Mouse (Mus musculus) kidney, adult 2 months (tissue): ENCODE results near the gene Six2. TPM values are rescaled to one million over a fixed set of nuclear protein-coding genes. Genes with fewer than 3 reads are reported as not detected.
A peak's percentile ranks its signal among the peaks of the same experiment; 100 is the strongest.

Source experiments
- DNase-seq: peaks from one replicate; pipeline ENCODE4 v3.0.0; 2021
- H3K27ac ChIP-seq: fragments of 200-500 bp; 2 replicates; pipeline ENCODE4 v1.5.1; 2012; ENCODE audit warnings: low read depth, low read length, control low read depth, inconsistent platforms; ENCODE audit not compliant: insufficient read depth
- H3K27me3 ChIP-seq: fragments of 200-500 bp; replicated peaks from 2 replicates; pipeline ENCODE4 v1.6.1; 2012; ENCODE audit warnings: mild to moderate bottlenecking, moderate library complexity, low read length, inconsistent platforms; ENCODE audit not compliant: control insufficient read depth, insufficient read depth
- H3K36me3 ChIP-seq: fragments of 200-500 bp; 2 replicates; pipeline ENCODE4 v1.6.1; 2012; ENCODE audit warnings: mild to moderate bottlenecking, moderate library complexity, low read length, inconsistent platforms; ENCODE audit not compliant: control insufficient read depth, insufficient read depth
- H3K4me1 ChIP-seq: fragments of 200-500 bp; 2 replicates; pipeline ENCODE4 v1.6.1; 2011; ENCODE audit warnings: low read length; ENCODE audit not compliant: control insufficient read depth, insufficient read depth
- H3K4me3 ChIP-seq: fragments of 200-500 bp; 2 replicates; pipeline ENCODE4 v1.5.1; 2011; ENCODE audit warnings: mild to moderate bottlenecking, low read depth, low read length, control low read depth; ENCODE audit not compliant: insufficient read depth
- CTCF ChIP-seq: fragments of 200-500 bp; conservative IDR thresholded peaks from 2 replicates; pipeline ENCODE4 v1.5.1; 2011; ENCODE audit warnings: low read depth, mild to moderate bottlenecking, control low read depth, low read length, moderate library complexity, mixed read lengths; ENCODE audit not compliant: insufficient read depth, insufficient read length
- POLR2A ChIP-seq: fragments of 200-500 bp; IDR thresholded peaks from one replicate; pipeline ENCODE4 v1.6.1; 2011; ENCODE audit warnings: low read depth, low read length, control low read depth
- WGBS: fragments of 180-500 bp; shearing (Covaris S2); methylation state at CpG from one replicate; pipeline ENCODE4 v1.1.7; 2018; 5-methylcytosine and 5-hydroxymethylcytosine counted together
- polyA plus RNA-seq: library from polyadenylated mRNA; depleted of rRNA; stranded (reverse); fragments of >200 nt; gene quantifications from 2 replicates; pipeline ENCODE4 v1.2.3, GENCODE M21; 2012

Six2 gene
- polyA plus RNA-seq, 1 experiment: 0.11 TPM

GRCm38 (mm10) chr17:85680851-85681550, 7.1 kb downstream of the Six2 start:
- Histone ChIP-seq H3K27me3 (peaks cover 1% of the 10 kb centered on the region; the same call in 1 of the 2 replicates), H3K4me3 (no peak overlapping the region), H3K36me3 (no peaks in the 10 kb centered on the region), H3K27ac (no peak overlapping the region), H3K4me1 (no peaks in the 10 kb centered on the region)
- DNase-seq: no peak
- no peak for TF ChIP-seq POLR2A
- TF ChIP-seq CTCF: no peak
- WGBS: 17% methylated on average over 19 of the region's 19 CpGs

GRCm38 (mm10) chr17:85680116-85680850, 7.8 kb downstream of the Six2 start:
- H3K27ac ChIP-seq: no peak overlapping the region
- TF ChIP-seq CTCF (no peak), POLR2A (no peak)
- no peaks in the 10 kb centered on the region for H3K4me1 ChIP-seq
- no peak overlapping the region for H3K4me3 ChIP-seq
- 10% methylated on average over 21 of the region's 21 CpGs for whole genome bisulfite sequencing
- no peaks in the 10 kb centered on the region for H3K36me3 ChIP-seq
- DNase-seq: no peak
- H3K27me3 ChIP-seq: peaks cover 1% of the 10 kb centered on the region; the same call in 1 of the 2 replicates

DNA sequence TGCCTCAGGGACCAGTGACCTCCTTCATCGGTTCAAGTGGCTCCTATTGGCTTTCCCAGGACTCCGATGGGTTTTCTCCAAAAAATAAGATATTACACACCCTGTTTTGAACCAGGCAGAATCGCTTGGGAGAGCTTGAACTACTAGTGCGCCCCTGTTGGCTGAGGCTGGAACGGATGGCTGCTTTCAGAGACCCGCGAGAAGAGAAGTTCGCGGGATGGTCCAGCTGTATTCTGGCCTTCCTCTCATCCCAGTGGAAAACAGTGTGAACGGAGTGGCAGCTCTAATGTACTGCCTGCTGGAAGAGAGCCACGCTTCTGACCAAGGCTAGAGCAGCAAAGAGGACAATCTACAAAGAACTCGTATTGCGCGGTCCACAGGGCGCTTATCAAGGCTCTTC, 8.4 kb downstream of the Six2 start:
- Histone ChIP-seq H3K27ac (no peak overlapping the region), H3K4me3 (no peak overlapping the region)

GRCm38 (mm10) chr17:85664618-85665320, 23.3 kb downstream of the Six2 start:
- Histone ChIP-seq H3K4me3 (no peak overlapping the region), H3K27ac (no peak overlapping the region), H3K27me3 (no peaks in the 10 kb centered on the region), H3K4me1 (no peaks in the 10 kb centered on the region), H3K36me3 (no peaks in the 10 kb centered on the region)
- peak; percentile 65 for DNase-seq
- whole genome bisulfite sequencing: 3% methylated on average over 20 of the region's 20 CpGs
- TF ChIP-seq POLR2A: no peak
- peak; percentile 83 for TF ChIP-seq CTCF

More for the DNA sequence above, 8.4 kb downstream of the Six2 start:
- no peaks in the 10 kb centered on the region for H3K4me1 ChIP-seq
- DNase-seq: no peak
- H3K27me3 ChIP-seq: no peaks in the 10 kb centered on the region
- TF ChIP-seq POLR2A (no peak), CTCF (no peak; the same call in 1 of the 2 replicates)
- H3K36me3 ChIP-seq: no peaks in the 10 kb centered on the region
- 5% methylated on average over 15 of the region's 15 CpGs for WGBS

DNA sequence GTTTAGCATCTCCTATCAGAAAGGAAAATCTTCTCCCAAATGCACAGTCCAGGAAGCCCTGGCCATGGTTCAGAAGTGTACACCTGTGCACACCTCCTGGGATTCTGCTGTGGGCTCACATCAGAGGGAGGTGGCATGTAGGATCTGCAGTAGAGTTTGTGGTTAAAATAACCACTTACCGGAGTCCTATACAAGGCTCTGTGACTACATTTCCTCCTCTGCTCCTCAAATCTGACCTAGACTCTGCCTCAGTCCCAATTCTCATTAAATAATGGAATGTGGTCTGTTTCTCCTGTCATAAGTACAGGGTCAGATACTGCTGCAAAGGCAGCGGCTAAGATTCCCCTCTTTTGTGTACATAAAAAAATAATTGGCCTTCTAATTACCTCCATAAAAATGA, 23.9 kb downstream of the Six2 start:
- Histone ChIP-seq H3K36me3 (no peaks in the 10 kb centered on the region), H3K4me1 (no peaks in the 10 kb centered on the region), H3K27me3 (no peaks in the 10 kb centered on the region), H3K27ac (no peak overlapping the region), H3K4me3 (no peak overlapping the region)
- 35% methylated on average over 2 of the region's 2 CpGs for WGBS
- no peak for DNase-seq
- no peak for TF ChIP-seq CTCF
- TF ChIP-seq POLR2A: no peak

GRCm38 (mm10) chr17:85661521-85661920, 26.6 kb downstream of the Six2 start:
- no peak for TF ChIP-seq POLR2A
- no peak for TF ChIP-seq CTCF
- H3K4me1 ChIP-seq: no peaks in the 10 kb centered on the region
- 58% methylated on average over 5 of the region's 5 CpGs for WGBS

GRCm38 (mm10) chr17:85660016-85660415, 28.1 kb downstream of the Six2 start:
- TF ChIP-seq CTCF (no peak), POLR2A (no peak)

More at GRCm38 (mm10) chr17:85661521-85661920, 26.6 kb downstream of the Six2 start:
- Histone ChIP-seq H3K27ac (no peak overlapping the region), H3K36me3 (no peaks in the 10 kb centered on the region), H3K4me3 (no peak overlapping the region), H3K27me3 (no peaks in the 10 kb centered on the region)
- DNase-seq: no peak

More at GRCm38 (mm10) chr17:85660016-85660415, 28.1 kb downstream of the Six2 start:
- Histone ChIP-seq H3K27ac (no peak overlapping the region), H3K27me3 (no peaks in the 10 kb centered on the region), H3K4me3 (no peak overlapping the region), H3K4me1 (no peaks in the 10 kb centered on the region), H3K36me3 (no peaks in the 10 kb centered on the region)
- WGBS: 83% methylated on average over 1 of the region's 1 CpGs
- no peak for DNase-seq
